Mouse (Mus musculus) heart, postnatal 10 days (tissue): ENCODE measurements around the gene Olfr68. TPM values are rescaled to one million over a fixed set of nuclear protein-coding genes. Genes with fewer than 3 reads are reported as not detected.
"Not testable (repeated sequence)": the region's sequence is repeated elsewhere in the genome, so short reads cannot be mapped to it uniquely, and the experiment has no call there.

ENCODE experiments used
- DNase-seq, 2 experiments: peaks; one replicate each; pipeline ENCODE4 v3.0.0; 2021
- intact Hi-C: fragments of 180-260 bp; cut with DNase I; formaldehyde crosslinking; loops from one replicate; pipeline ENCODE4 v1.15.1; 2025
- total RNA-seq, 2 experiments: library from RNA; stranded (reverse); gene quantifications; 2 replicates each; pipeline ENCODE4 v1.2.3; 2021

Gene Olfr68
- total RNA-seq, 2 experiments from 2014 or later = not detected

GRCm38 (mm10) chr7:103771494-103771893 lies 8.0 kb downstream of the Olfr68 start, which contains the start of gene Olfr69:
Gene Olfr69 (minus strand): TSS chr7:103771594.
- intact Hi-C loops = no loop called here

GRCm38 (mm10) chr7:103767687-103768086 lies 11.8 kb downstream of the Olfr68 start:
- intact Hi-C loops, DNase-seq: not testable (repeated sequence)

More at GRCm38 (mm10) chr7:103771494-103771893, 8.0 kb downstream of the Olfr68 start, which contains the start of gene Olfr69:
- no peak for DNase-seq

- DNase-seq, intact Hi-C loops: not testable (repeated sequence)
These were observed 17.3 kb downstream of the Olfr68 start for GRCm38 (mm10) chr7:103762212-103762611.

GRCm38 (mm10) chr7:103757233-103757632 lies 22.3 kb downstream of the Olfr68 start, which contains the start of gene Olfr630:
Gene Olfr630 (minus strand): TSS chr7:103757333.
- intact Hi-C loops = no loop called here
- no peak for DNase-seq

- no peak for DNase-seq
- intact Hi-C loops = no loop called here
These were observed 34.7 kb downstream of the Olfr68 start, which contains the start of gene Olfr629 for GRCm38 (mm10) chr7:103744843-103745242. Gene Olfr629 (minus strand): TSS chr7:103744943.

GRCm38 (mm10) chr7:103730074-103730473 lies 49.4 kb downstream of the Olfr68 start, which contains the start of gene Olfr628:
Gene Olfr628 (plus strand): TSS chr7:103730374.
- intact Hi-C loops = no loop called here

More at GRCm38 (mm10) chr7:103730074-103730473, 49.4 kb downstream of the Olfr68 start, which contains the start of gene Olfr628:
- no peak for DNase-seq

Other genes starting within 250 kb of the Olfr68 start
- not detected for gene Olfr612, start 237.0 kb downstream of the Olfr68 start, total RNA-seq
- not detected for gene Olfr613, start 231.6 kb downstream of the Olfr68 start, total RNA-seq
- gene Olfr615, start 223.6 kb downstream of the Olfr68 start, total RNA-seq = not detected
- not detected for gene Olfr616, start 210.6 kb downstream of the Olfr68 start, total RNA-seq
- gene Olfr617, start 206.6 kb downstream of the Olfr68 start, total RNA-seq = not detected
- gene Olfr618, start 189.6 kb downstream of the Olfr68 start, total RNA-seq = not detected
- not detected for gene Olfr619, start 179.1 kb downstream of the Olfr68 start, total RNA-seq
- gene Olfr620, start 167.2 kb downstream of the Olfr68 start, total RNA-seq = not detected
- not detected for gene Olfr622, start 137.0 kb downstream of the Olfr68 start, total RNA-seq
- gene Olfr623, start 116.0 kb downstream of the Olfr68 start, total RNA-seq = not detected
- not detected for gene Olfr624, start 108.5 kb downstream of the Olfr68 start, total RNA-seq
- gene Olfr625-ps1, start 97.0 kb downstream of the Olfr68 start, total RNA-seq = not detected
- gene Olfr243, start 65.0 kb downstream of the Olfr68 start, total RNA-seq = not detected
- not detected for gene Olfr628, start 49.3 kb downstream of the Olfr68 start, total RNA-seq
- gene Olfr629, start 34.8 kb downstream of the Olfr68 start, total RNA-seq = not detected
- gene Olfr630, start 22.4 kb downstream of the Olfr68 start, total RNA-seq = not detected
- gene Olfr69, start 8.1 kb downstream of the Olfr68 start, total RNA-seq = not detected
- not detected for gene Olfr67, start 12.1 kb upstream of the Olfr68 start, total RNA-seq
- gene Hbb-bt, start 34.3 kb upstream of the Olfr68 start, total RNA-seq = 1,000 to 10,000 TPM in 1 of 2 experiments, 100 to 1,000 TPM in 1; 560 to 1,219 TPM
- 1,000 to 10,000 TPM; 4,406 to 9,811 TPM for gene Hbb-bs, start 48.4 kb upstream of the Olfr68 start, total RNA-seq
- not detected for gene Hbb-bh2, start 60.8 kb upstream of the Olfr68 start, total RNA-seq
- not detected for gene Hbb-bh1, start 63.5 kb upstream of the Olfr68 start, total RNA-seq
- gene Hbb-y, start 73.5 kb upstream of the Olfr68 start, total RNA-seq = not detected
- gene Olfr66, start 106.6 kb upstream of the Olfr68 start, total RNA-seq = not detected
- gene Olfr64, start 114.8 kb upstream of the Olfr68 start, total RNA-seq = not detected
- not detected for gene Olfr65, start 123.8 kb upstream of the Olfr68 start, total RNA-seq
- not detected for gene Olfr631, start 149.1 kb upstream of the Olfr68 start, total RNA-seq
- not detected for gene Olfr632, start 154.6 kb upstream of the Olfr68 start, total RNA-seq
- gene Olfr633, start 164.7 kb upstream of the Olfr68 start, total RNA-seq = not detected
- gene Olfr635, start 191.5 kb upstream of the Olfr68 start, total RNA-seq = not detected
- not detected for gene Olfr638, start 219.0 kb upstream of the Olfr68 start, total RNA-seq
- gene Olfr639, start 237.6 kb upstream of the Olfr68 start, total RNA-seq = not detected
- gene Olfr640, start 245.9 kb upstream of the Olfr68 start, total RNA-seq = not detected